Mouse (Mus musculus) left cerebral cortex, adult 11 months (tissue): ENCODE data around the gene Tie1.
A peak's percentile ranks its signal among the peaks of the same experiment; 100 is the strongest.

Source experiments
- DNase-seq: peaks from one replicate; pipeline ENCODE4 v3.0.0; 2022; ENCODE audit warnings: low spot score

The Tie1 gene

DNA sequence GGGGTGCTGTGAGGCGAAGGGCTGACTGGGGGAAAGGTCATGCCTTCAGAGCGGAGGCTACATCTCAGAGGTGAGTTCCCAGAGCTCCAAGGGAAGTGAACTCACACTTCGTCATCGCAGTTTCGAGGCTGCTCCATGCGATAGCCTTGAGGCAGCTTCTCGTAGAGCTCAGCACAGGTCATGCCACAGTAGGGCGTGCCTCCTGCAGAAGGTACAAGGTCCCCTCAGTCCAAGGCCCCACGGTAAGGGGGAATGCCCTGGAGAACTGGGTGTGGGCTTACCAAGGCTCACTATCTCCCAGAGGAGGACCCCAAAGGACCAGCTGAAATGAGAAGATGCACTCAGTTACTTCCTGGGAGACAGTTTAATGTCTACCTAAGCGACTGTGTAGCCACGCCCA is 17.2 kb downstream of the Tie1 start:
- no peak for DNase-seq

DNA sequence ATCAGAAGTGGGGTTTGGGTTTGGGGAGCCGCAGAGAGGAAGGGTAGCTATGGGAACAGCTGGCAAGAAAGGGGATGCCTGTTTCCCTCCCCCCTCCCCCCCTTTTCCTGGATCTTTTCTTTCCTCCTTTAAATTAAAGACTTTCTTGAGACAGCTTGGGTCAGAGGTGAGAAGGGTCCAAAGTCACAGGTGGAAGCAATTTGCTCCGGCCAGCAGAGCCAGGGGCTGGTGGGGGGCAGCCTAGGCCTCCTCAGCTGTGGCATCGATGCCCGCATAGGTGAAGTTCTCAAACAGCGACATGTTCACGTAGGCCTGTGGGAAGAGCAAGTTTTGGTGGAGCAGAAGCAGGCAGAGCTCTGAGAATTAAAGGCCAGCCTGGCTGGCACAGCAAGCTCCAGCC is 18.6 kb downstream of the Tie1 start:
- no peak for DNase-seq

DNA sequence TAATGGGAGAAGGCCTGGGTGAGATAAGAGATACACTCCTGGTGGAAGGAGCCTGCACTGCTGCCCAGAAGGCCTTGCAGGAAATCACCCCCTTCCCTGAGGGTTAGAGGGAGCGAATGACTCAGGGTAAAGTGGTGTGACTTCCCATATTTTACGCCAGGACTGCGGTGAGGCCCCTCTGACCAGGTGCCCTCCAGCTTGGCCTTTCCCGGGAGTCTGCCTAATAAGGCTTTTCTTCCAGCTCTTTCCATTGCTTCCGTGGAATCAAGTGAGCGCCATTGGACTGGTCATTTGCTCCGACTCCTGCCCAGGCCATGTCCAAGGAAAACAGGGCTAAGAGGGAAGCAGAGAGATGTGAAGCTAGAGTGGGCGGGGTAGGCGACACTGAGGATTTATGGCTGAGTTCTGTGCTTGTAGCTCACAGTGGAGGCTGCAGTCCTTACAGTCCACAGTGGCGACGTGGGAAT is 24.1 kb downstream of the Tie1 start:
- DNase-seq = no peak

DNA sequence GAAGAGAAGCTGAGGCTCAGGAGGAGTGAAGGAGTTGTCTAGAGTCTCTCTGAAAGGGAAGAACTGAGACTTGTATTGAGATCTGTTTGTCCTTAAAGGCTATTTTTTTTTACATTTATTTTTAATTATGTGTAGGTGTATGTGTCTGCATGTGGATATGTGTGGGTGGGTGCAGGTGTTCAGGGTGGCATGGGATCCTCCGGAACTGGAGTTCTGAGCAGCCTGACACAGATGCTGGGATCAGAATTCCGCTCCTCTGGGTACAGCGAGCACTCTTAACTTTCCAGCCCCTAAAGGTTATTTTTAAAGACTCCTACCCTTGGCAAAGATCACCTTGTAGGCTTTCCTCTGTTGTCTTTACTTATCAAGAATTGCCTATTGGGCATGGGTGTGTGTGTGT is 24.9 kb downstream of the Tie1 start:
- DNase-seq = no peak

- DNase-seq = no peak
Observed at GRCm38 (mm10) chr4:118457345-118457975, 32.4 kb downstream of the Tie1 start, which contains the start of gene Mpl. Gene Mpl, minus strand, starts transcription at chr4:118457513.

DNA sequence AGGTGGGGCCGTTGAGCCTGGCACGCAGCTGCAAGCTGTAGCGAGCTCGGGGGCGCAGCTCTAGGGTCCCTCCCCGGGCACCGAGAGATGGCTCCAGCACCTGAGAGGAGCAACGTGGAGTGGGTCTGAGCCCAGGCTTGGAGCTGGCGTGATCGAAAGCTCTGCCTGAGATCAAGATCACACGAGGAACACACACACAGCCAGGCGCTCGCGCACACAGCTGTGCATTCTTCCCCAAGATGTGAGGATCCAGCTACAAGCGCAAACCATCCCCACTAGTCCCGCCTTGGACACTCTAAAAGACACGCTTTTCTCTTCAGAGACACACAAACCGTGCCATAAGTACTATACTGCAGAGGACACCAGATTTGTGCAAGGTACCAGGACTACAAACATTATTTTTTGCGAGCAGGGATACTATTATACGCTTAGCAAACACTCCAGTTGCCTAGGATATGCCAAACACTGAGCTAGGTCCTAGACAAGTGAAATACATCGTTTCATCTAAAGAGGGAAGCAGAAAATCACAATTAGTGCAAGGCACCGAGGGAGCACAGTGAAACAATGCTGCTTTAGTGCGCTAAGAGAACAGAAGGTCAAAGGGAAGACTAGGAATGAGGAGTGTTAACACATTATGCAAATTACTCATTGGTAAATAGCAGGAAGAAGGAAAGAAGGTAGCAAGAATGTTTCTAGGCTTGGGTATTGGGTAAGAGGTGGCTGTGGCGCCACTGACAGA is 43.3 kb downstream of the Tie1 start:
- DNase-seq = no peak

GRCm38 (mm10) chr4:118445781-118446414 is 44.0 kb downstream of the Tie1 start:
- no peak for DNase-seq

DNA sequence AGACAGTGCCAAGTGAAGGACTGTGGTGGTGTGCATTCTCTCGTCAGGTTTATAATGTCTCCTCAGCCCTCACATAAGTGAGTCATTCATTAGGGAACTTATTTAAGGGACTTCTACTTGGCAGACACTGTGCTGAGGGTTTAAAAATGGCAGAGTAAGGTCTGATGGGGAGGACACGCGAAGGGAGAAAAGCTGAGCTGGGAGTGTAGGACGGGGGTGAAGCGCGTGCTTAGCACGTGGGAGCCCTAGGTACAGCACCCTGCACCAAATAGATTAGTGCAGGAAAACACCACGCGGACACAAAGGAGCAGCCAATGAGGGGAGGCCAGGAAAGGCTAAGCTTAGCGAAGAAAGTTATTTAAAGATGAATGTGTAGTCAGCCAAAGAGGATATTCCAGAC is 44.8 kb downstream of the Tie1 start:
- DNase-seq = no peak

DNA sequence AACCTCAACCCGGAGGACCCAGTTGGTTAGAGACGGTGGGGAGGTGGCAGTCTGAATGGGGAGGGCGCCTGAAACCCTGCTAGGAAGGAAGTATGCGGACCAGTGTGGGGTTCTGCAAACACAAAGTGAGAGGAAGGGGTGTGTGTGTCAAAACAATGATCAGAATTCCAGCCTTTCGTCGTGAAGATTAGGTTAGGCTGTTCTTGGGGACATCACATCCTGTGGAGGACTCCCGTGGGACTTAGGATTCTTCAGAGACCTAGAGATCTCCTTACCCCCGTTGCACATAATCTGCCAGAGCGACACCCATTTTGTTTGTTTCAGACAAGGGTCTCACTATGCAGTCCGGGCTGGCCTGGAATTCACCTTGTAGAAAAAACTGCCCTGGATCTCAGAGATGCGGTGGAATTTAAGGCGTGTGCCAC is 52.0 kb downstream of the Tie1 start:
- no peak for DNase-seq

DNA sequence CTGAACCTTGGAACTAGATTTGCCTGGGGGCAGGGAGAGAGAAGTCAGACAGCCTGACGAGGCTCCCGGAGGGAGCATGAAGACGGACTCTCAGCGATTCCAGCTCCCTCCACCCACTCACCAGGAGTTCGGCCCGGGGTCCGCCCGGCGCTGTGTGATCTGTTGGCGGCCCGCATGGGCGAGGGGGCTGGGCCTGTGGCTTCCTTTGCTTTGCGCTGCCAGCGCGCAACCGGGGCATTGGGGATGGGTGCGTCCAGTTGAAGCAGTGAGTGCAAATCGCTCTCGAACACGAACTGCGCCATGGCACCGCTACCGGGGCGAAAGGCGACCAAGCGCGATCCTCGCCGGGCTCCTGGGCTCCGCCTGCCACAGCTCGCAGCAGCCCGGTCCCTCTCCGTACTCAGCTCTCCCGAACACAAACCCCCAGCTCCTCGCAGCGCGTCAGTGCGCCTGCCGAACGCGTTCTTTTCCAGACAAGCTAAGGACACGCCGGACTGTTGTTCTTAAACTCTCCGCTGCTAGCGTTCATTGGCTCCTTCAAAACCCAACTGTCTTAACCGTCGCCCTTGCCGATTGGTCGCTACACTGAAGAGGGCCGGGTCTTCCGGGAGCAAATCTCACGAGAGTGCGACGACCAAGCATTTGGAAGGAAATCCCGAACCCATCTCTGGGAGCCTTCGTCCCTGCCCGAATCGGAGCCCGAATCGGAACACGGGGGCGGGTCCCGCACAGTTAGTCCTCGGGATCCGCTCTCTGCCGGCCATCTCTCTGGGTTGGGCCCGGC is 52.8 kb downstream of the Tie1 start, which contains the start of gene Cdc20:
TSS of gene Cdc20 (minus strand) at position 533 of the 784 bp plus-strand sequence.
- DNase-seq = peak; percentile 85

DNA sequence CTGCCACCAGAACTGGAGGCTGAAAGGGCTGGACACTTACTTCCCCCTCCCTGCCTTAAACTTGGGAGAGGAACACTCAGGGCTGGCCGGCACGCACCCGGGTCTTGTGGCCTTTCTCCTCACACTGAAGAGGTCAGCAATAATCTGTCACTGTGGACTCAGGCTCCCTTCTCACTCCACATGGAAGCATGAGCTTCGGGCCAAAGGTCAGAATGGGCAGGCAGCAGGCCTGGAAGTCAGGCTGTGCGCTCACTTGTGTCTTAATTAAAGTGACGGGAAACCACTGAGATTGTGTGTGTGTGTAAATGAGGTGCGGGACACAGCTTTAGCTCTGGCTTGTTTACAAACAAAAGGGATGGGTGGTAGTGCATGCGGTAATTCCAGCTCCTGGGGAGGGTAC is 57.5 kb downstream of the Tie1 start:
- DNase-seq = no peak

GRCm38 (mm10) chr4:118429215-118429895 is 60.5 kb downstream of the Tie1 start:
- DNase-seq = no peak

- no peak for DNase-seq
Observed at GRCm38 (mm10) chr4:118428531-118429214, 61.2 kb downstream of the Tie1 start.

- DNase-seq = peak; percentile 70
Observed at GRCm38 (mm10) chr4:118427768-118428451, 62.0 kb downstream of the Tie1 start, which contains the start of gene Elovl1. Gene Elovl1, plus strand, starts transcription at chr4:118428093.

DNA sequence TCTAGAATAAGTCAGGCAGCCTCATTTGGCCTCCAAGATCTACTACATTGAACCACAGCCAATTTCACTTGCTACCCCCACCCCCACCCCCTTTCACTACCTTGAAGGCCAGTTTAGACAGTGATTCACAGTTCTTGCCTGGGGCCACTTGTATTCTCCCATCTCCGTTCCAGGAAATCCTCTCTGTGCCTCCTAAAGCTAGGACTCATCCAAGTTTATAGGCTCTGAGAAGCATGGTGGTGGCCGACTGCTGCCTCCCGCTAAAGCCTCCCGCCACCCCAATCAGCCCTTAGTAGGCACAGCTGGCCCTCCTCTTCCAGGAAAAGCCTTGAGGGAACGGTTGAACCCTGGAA is 62.5 kb downstream of the Tie1 start:
- no peak for DNase-seq

DNA sequence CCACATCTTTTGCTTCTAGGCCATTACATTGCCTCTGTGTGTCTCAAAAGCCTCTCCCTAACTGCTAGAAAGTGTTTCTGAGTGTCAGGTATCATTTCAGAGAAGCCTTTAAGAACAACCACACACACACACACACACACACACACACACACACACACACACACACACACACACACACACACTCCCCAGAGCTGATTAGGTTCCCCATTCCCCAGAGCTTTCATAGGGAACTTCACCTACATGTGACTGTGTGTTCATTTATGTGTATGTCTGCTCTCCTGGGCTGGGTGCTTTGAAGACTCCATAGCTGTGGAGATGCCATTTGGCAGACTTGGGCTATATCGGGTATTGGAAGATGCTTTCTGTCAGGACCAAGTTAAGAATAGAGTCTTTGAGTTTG is 64.5 kb downstream of the Tie1 start:
- DNase-seq = no peak

DNA sequence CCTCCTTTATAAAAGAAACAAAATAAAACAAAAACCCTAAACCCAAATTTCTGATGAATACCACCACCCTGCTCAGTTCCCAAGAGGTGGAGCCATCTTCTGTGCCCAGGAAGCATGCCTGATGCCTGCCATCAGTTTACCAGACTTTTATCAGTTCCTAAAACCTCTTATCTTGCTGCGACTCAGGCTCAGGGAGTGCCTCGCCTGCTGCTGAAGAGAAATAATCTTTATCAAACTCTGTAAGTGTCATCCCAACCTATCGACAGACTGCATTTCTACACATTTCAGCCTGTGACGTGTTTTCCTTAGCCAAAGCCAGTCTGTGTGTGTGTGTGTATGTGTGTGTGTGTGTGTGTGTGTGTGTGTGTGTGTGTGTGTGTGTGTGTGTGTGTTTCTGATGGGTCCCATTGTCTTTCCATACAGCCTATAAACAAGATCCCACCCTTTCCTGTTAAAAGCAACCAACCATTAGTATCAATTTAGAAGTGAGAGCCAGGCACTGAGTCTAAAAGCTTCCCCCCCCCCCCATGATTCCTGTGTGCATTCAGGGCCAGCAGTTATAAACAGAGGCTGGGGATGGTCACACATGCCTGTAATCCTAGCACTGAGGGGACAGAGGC is 65.2 kb downstream of the Tie1 start:
- no peak for DNase-seq

DNA sequence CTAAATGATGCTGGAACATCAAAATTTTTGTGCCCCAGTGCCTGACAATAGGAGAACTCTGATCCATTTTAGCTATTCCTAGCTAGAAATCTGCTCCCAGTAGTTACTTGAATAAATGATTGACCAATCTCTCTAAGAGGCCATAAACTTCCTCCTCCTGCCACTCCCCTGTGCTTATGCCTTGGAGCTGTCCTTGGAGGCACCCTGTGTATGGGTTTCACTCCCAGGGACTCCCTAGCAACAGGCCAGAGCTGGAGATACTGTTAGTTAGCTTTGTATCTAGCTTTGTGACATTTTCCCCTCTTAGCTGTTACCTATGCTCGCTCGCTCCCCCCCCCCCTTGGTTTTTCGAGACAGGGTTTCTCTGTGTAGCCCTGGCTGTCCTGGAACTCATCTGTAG is 68.5 kb downstream of the Tie1 start:
- no peak for DNase-seq
